Mouse (Mus musculus) cerebellum, adult 18-20 months (tissue): ENCODE results near the gene Tsks.

Experiments used
- DNase-seq, 2 experiments: peaks; one replicate each; pipeline ENCODE4 v3.0.0; 2021

The Tsks gene

DNA sequence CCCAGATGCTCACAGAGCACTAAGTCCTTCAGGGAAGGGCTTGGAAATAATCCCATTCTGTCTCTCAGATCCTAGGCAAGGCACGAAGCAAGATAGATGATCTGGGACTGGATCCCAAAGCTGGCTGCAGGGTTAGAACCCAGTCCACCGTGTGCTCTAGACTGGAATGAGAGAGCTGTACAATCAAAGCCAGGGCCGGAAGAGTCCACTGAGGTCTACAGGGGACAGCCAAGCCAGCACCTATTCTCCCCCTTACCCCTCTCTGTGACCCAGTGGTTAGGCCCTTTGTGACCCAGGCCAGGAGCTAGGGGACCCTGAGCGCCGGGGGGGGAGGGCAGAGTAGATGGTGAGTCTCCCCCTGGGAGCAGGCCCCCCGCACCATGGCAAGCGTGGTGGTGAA, at the start of gene Tsks:
TSS of gene Tsks (plus strand) at position 301 of the 400 bp plus-strand sequence.
- DNase-seq, result no peak

DNA sequence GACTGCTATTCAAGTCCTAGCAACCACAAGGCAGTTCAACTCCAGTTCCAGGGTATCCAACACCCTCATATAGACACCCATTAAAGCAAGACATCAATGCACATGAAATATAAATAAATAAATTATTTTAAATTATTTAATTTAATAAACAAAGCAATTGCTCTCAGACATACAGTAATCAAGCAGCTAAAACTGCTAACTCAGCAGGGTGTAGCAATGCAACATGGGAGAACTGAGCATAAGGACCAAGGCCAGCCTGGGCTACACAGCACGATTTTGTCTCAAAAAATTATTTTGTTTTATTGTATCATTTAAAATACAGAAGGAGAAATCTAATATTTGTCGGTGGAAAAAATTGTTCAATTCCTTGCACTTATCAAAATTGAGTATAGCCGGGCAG, 48.8 kb upstream of the Tsks start:
- DNase-seq, result no peak

DNA sequence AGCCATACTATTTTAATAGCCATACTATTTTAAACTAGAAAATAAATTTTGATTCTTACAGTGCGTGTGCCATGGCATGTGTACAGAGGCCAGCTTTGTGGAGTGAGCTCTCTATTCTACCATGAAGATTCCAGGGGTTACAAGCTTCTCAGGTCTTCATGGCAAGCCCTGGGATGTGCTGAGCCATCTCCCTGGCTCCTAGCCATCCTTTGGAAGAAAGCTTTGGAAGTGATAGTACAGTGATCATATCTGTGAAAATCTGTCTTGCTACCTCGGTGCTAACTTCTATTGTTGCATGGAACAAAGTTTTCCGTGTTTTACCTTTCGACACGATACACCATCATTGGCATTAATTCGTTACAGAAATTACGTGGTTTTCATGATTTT, 47.8 kb upstream of the Tsks start:
- peak in 1 of 2 experiments; percentile 43 for DNase-seq

DNA sequence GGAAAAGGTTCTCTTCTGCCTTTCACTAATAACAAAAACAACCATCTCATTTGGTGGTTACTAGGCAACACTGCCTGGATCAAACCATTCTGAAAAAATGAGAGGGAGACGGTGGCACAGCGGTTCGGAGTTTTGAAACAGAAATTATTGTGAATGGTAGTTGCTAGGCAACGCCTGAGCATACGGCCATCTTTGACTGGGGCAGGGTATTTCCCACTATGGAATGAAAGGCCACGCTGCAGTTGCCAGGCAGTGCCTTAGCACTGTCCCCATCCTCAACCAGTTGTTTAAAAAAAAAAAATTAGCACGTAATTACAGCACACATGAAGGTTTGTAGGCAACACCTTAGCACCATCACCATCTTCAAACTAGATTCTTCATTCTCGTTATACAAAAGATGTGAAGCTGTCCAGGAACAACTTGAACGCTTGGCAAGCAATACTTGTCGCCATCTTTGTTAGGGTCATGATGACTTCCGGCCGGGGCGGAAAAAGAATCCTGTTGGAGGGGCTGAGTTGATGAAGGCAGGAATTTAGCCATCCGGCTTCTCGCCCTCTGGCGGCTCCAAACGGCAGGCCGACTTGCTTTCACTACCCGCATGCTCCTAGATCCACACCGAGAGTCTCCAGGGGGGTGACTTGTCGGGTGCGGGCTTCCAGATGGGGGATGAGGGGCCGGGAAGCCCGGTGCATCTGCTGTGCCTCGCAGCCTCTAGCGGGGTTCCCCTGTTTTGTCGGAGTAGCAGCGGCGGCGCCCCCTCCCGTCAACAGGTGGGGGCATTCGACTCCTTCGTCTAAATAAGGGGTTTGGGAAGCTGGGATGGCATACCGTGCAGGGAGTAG, 47.2 kb upstream of the Tsks start, which contains the start of gene Fuz:
TSS of gene Fuz (plus strand) at position 487 of the 842 bp plus-strand sequence.
- peak; percentile 91 to 95 for DNase-seq

DNA sequence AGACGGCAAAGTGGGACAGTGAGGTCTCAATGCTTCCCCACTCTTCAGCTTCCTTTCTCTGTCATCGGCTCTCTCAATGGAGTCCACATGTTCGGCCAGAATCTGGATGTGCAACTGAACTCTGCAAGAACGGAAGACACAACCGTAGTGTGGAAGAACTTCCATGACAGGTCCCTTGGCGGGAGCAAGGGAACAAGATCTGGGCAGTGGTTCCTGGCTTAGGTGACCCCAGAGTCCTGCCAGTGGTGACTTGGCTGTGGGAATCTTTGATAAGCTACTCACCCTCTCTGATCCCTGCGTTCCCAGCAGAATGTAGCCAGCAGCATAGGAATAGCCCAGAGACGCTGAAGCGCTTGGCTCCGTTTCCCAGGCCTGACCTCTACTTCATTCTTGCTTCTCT, 46.5 kb upstream of the Tsks start:
- DNase-seq, result no peak

DNA sequence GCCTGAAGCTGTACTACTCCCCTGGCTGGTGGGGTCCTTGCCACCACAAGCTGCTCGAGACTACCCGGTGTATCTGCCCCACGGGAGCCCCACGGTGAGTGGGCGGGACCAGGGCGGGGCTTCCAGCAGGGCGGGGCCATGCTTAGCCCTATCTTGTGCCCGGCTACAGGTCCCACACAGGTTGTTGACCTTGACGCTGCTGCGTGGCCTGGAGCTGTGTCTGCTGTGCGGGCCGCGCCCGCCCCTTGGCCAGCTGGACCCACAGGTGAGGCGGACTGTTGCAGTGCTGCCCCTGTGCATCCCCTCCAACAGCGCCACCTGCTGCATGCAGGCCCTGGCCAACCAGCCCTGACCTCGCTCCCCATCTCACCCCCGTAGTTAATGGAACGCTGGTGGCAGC, 44.4 kb upstream of the Tsks start:
- peak in 1 of 2 experiments; percentile 31 for DNase-seq

DNA sequence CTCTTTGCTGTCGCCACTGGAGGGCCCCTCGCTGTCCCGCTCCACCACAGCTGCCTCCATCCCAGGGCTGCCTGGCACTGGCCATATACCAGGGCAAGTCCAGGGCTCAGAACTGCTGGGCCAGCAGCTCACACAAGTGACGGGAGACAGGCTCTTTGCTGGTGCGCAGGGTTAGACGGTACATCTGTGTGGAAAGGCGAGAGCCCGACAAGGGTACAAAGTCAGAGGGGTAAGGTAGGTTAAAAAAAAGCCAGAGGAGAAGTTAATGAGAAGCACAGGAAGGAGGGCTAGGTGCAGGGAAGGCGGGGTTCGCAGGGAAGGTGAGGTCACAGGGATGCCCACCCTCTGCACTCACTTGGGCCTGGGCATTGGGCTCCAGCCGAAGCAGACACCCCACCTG, 42.4 kb upstream of the Tsks start:
- no peak for DNase-seq

DNA sequence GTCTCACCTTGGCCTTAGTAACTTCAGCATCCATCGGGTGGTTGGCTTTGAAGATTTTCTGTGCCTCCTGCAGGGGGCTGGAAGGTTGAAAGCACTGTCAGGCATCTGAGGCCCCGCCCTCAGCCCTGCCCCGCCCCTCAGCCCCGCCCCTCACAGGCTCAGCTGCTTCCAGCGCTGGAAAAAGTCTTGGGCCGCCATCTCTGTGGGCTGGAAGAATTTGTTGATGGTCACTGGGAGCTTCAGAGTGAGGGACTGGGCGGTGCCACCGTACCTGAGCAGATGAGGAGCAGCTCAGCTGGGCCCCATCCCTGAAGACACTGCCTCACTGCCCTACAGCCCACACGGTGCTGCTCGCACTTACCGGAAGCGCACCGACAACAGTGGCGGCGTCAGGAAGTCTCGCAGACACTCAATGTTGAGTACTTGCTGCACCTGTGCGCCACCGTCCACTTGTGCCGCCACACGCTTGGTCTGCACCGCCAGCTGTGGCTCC, 41.7 kb upstream of the Tsks start:
- no peak for DNase-seq

DNA sequence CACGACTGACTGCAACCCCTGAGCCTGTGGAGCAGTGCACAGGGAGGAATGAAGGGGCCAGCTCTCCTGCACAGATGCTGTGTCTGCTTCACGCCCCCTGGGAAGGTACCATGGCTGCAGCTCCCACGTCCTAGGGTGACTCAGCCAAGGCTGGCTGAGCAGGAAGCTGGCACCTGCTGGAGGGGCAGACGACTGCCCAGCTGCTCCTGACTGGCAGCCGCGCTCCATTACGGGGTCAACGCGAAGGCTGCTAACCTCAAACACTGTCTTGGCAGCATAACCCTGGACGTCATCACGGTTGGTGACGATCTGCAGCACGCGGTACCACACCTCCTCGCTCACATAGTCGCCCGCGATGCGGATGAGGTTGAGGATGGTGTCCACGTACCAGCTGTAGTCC, 37.6 kb upstream of the Tsks start:
- DNase-seq, result no peak

DNA sequence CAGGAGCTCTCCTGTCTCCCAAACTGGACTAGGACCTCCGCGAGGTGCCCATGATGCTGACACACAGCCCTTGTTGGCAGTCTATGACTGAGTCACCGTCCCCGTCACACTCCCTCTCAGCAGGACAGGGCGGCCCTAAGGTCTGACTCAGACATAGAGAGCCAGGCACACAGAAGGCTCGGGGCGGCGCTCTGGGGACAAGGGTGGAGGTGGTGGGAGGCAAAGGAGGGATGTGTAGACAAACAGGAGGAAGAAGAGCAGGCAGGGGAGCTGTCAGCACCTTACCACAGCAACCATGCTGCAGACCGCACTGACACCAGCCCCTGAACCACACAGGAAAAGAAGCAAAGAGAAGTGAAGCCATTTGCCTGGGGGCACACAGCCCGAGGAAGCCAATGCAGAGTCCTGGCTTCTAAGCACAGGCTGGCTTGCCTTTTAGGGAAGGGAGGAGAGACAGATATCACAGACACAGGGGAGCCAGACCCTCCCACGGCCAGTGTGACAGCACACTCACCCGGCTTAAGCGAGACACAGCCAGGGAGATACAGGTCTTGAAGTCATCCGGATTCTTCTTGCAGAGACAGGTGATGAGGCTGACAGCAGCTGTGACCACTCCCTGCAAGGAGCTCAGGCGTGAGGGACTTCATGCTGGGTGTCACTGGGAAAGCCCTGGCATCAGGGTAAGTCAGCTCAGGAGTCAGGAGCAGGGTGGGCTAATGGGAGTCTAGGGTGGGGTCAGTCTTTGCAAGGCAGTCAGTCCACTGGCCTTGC, 34.1 kb upstream of the Tsks start:
- peak in 1 of 2 experiments; percentile 51 for DNase-seq

DNA sequence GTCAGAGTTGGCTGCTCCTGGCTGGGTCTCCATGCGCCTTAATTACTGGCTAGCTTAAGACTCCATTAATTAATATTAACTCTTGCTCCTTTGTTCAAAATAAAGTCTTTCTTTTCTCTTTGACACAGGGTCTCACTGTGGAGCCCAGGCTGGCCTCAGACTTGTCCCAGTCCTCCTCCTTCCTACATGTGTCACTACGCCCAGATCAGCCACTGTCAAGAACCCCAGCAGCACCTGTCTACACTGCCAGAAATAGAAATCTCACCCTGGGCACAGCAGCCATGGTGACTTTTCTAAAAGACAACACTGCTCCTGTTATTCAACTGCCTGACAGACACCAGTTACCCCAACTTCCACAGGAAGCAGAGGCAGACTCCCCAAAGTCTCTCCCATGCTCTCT, 28.6 kb upstream of the Tsks start:
- no peak for DNase-seq

DNA sequence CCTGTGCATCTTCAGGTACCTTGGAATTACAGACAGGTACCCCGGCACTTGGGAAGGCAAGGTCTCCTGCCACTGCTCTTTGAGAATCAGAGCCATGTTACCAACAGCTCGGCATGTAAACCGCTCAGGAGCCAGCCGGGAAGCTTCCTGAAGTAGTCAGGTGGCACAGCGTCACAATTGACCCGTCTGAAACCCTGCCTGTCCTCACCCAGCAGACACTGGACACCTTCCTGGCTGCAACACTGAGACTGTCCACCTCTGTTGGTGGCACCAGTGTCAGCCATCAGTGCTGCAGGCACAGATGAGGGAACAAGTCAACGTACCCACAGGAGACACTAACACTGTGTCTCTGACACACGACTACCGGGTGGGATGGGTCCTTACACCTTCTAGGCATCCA, 27.7 kb upstream of the Tsks start:
- DNase-seq, result no peak

DNA sequence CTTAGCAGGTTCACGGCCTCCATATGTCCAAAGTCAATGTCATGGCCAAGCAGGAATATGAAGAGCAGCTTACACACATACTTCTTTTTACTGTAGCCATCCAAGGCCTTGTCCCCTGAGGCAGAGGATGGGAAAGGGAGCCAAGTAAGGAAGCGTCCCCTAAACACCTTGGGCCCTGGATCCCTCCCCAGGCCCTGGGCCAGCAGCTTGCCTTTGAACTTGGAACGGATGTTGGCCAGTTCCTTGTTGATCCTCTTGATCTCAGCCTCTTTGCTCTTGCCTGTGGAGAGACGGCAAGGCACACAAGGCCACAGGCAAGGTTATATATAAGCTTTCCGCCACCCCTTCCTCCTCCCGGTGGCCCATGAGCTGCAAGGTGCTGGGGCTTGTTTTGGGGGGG, 26.8 kb upstream of the Tsks start:
- DNase-seq, result no peak

DNA sequence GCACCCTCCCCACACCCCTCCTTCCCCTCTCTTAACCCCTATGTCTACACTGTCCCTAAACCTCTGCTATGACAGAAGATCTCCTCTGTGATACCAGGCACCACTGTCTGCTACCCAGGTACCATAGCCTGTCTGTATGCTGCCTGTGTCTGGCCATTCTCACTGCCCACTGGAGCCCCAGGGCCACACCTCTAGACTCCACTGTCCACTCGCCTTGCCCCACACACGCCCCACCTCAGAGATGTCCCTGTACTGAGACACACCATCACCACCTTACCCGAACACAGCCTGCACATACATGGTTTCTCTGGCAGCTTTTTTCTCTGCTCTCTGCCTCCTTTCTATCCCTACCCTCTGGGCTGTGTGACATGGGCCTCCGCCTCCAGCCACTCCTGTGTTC, 26.1 kb upstream of the Tsks start:
- no peak for DNase-seq

DNA sequence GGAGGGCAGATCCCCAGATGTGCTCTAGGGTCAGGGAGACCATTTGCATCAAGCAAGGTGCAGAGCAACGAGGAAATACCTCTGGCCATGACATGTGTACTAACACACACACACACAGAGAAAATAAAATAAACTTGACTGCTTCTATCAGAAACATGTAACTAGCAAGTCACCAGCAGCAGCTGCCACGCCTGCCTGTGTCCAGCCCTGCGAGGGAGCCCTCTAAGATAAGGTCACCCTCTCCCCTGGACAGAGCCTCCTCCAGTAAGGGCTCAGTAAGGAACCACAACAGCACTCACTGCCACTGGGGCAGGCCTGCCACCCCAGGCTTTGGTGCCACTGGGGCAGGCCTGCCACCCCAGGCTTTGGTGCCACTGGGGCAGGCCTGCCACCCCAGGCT, 24.8 kb upstream of the Tsks start:
- no peak for DNase-seq

DNA sequence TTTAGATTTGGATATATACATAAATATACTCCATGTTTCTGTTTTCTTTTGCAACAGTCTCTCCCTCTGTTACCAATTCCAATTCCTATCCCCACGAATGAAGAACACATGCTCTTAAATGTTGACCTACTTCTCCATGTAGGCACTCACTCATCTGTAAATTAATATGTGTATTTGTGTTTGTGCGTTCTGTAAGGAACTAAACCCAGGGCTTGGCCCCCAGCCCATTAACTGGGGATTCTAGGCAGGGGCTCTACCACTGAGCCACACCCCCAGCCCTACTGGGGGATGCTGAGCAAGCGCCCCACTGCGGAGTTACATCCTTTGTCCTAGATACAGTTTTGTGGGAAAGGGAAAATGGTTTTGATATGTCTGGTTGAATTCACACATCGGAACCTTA, 23.9 kb upstream of the Tsks start:
- DNase-seq, result no peak

DNA sequence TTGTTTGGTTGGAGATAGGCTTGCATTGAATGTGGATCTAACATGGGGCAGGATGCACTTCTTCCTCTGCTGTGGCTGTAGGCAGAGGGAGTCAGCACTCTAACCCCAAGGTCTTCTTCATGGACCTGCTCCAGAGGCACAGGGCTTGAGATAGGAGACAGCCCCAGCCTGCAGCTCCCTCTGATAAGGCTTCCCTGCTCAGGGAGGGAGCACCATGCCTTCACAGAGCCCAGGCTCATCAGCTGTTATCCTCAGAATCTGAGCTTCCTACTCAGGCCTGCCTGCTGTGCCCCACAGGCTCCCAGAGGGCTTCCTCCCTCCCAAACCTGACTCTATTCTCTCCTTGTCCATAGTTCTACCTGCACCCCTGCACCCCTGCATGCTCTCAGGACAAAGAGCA, 20.5 kb upstream of the Tsks start:
- no peak for DNase-seq

DNA sequence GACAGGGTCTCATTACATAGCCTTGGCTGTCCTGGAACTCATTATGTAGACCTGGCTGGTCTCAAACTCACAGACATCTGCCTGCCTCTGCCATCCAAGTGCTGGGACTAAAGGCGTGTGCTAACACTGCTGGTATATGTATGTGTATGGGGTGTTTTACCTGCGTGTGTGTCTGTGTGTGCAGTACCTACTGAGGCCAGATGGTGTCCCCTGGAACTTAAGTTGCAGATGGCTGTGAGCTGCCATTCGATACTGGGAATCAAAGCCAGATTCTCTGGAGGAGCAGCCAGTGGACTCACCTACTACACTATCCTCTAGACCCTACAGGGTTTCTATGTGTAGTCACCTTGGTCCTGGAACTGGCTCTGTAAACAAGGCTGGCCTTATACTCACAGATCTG, 17.5 kb upstream of the Tsks start:
- peak; percentile 42 to 43 for DNase-seq

DNA sequence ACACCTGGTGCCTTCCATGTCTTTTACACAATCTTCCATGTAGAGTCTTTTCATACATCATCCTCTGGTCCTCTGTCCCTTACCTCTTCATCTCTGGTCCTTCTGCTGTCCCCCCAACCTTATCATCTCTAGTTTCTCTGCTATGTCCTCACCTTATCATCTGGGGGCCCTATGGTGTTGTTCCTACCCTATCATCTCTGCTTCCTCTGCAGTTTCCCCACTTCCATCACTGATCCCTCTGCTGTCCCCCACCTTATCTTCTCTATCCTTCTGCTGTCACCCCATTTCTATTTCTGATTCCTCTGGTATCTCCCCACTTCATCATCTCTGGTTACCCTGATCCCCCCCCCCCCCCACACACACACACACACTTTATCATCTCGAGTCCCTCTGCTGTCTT, 14.4 kb upstream of the Tsks start:
- no peak for DNase-seq

DNA sequence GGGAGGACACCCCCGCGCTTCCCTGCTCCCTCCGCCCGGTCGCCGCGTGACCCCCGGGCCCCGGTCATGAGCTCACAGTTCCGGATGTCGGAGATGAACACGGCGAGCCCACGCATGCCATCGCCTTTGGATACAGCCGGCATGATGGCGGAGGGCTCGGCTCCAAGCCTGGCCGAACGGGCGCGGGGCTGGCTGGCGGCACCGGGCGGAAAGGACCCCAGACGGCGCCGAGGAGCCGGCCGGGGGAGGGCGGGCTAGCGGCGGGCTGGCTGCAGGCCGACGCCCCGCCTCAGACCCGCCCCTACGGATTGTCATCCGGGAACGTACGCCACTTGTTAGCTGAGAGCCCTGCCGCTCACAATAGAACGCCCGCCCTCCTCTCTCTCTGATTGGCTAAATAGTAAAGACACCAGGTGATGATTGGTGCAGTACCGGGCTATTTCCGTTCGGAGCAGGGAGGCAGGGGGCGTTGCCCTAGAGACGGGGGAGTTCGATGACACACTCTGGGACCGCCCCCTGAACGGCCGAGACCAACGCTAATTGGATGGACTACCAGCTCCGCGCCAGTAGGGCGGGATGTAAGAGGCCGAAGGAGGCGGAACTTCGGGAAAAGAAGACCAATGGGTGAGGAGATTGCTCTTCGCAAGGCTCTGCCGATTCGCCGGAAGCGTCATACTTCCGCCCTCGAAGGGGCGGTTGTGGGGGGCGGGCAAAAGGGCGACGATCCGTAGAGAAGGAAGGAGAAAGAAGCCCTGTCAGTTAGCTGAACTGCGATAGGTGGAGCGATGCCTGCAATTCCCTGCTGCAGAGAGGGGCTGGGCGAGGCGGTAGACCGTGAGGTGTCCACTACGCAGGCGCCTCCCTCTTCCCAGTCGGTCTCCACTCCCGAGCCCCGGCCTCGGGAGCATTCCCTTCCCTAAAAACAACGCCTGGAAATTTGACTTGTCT, 13.5 kb upstream of the Tsks start, which contains the start of gene Ap2a1:
TSS of gene Ap2a1 (minus strand) at position 293 of the 948 bp plus-strand sequence.
- peak; percentile 98 to 100 for DNase-seq

DNA sequence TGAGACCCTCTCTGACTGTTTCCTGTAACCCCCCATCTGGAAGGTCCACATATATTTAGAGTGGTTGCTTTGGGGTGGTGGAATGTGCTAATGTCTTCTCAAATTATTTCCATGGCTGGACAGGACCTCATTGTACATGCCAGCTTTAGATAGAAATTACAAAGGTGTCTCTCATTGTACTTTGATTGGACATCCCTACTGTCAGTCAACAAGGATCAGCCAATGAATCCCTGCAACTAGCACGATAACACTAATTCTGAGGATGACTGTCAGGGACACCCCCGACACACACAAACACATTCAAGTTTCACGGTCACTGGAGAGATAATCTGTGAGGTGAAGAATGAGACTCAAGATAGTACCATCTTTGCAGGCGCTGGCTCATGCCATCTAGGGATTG, 4.3 kb upstream of the Tsks start:
- no peak for DNase-seq

DNA sequence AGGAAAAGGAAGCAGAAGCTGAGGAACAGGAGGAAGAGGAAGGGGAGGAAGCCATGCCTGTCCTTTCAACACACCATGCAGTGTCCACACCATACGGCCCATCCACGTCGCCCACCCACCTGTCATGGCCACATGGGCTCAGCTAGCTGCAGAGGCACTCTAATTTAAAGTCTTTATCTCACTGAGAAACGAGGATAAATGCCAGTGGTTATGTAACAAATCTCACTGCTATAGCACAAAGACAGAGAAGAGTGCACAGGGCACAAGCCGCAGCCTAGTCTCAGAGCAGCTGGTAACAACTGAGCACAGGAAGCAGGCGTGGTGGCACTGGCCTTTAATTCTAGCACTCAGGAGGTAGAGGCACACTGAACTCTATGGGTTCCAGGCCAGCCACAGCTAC, 6.9 kb downstream of the Tsks start:
- DNase-seq, result no peak

DNA sequence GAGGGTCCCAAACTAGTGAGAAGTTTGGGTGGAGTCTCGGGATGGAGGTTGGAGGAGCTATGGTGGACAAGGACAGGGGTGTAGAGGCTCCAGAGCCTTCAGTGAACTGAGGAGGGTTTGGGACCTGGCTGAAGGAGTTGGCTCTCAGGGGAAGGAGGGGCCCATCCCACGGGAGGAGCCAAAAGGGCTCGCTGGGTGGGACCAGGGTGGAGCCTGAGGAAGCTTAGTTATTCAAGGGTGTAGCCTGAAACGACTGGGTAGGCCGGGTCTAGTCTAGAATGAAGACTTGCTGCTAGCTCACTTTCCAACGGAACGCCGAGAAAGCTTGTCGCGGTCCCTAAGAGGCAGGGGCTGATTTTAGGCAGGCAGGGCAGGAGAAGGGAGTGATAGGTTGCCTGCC, 9.0 kb downstream of the Tsks start:
- peak in 1 of 2 experiments; percentile 48 for DNase-seq
